Mouse (Mus musculus): ENCODE results near the gene Thsd1.

- no peak for TF ChIP-seq CTCF (conservative IDR thresholded peaks at IDR 0.05; ENCODE audit: low read length)
- no peak for TF ChIP-seq POU5F1 (IDR thresholded peaks at IDR 0.05; ENCODE audit: borderline replicate concordance, low read length)
Measured at GRCm38 (mm10) chr8:22264292-22264691, 37.2 kb downstream of the Thsd1 start.
